Mouse (Mus musculus): ENCODE measurements around the gene Adamts8.

DNA sequence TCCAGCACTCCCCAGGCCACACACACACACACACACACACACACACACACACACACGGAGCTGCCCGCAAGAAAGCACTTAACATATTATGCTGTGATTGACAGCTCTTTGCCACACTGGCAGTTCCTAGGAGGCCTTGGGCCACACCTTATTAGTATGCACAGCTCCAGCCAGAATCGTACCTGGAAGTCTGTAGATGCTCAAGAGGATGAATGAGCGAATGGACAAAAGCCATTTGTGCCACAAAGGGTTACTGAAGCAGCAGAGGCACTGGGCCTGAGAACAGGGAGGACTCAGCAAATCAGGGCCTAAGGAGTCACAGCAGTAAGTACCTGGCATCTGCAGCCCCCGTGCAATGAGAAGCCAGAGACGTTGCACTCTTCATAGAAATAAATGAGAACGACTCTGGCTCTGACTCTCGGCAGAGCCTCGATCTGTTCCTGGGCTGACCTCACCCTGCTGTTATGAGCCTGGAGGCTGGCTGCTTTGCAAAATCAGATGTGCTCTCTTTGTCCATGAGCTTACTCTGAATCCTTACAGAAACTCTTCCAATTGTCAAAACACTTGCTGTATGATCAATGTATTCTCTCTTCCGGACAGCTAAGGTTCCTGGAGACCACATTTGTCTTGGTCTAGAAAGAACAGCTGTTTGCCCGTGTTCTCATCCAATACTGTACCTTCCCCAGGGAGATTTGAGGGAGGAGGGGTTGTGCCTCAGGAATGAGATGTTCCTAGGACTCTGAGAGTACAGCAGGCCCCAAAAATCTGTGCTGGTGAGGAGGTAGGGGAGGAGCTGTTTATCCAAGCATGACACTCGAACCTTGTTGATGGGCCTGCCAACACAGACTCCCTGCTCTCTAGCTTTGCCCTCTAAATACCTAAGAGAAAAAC lies 23.7 kb upstream of the Adamts8 start:
- TF ChIP-seq CTCF (conservative IDR thresholded peaks at IDR 0.05; ENCODE audit: low read length) (no peak), NANOG (IDR thresholded peaks at IDR 0.05; ENCODE audit: borderline replicate concordance, low read length) (no peak)
